Mouse (Mus musculus): Measurements from ENCODE around the gene Myo5a.

Myo5a gene

GRCm38 (mm10) chr9:75071706-75072192 lies 934 bp downstream of the Myo5a start:
- DNase-seq (ENCODE audit: low read depth, low spot score), result peak; percentile 48

- peak; percentile 5 for DNase-seq (ENCODE audit: low read depth, low spot score)
These were observed 1.5 kb downstream of the Myo5a start for GRCm38 (mm10) chr9:75072361-75072760.

GRCm38 (mm10) chr9:75077191-75077590 lies 6.4 kb downstream of the Myo5a start:
- no peak for DNase-seq (ENCODE audit: low read depth, low spot score)

GRCm38 (mm10) chr9:75085242-75085824 lies 14.5 kb downstream of the Myo5a start:
- no peak for DNase-seq (ENCODE audit: low read depth, low spot score)

- DNase-seq (ENCODE audit: low read depth, low spot score), result no peak
These were observed 17.0 kb downstream of the Myo5a start for GRCm38 (mm10) chr9:75087823-75088222.

GRCm38 (mm10) chr9:75089285-75089684 lies 18.5 kb downstream of the Myo5a start:
- no peak for DNase-seq (ENCODE audit: low read depth, low spot score)

- DNase-seq (ENCODE audit: low read depth, low spot score), result no peak
These were observed 21.3 kb downstream of the Myo5a start for GRCm38 (mm10) chr9:75092134-75092533.

GRCm38 (mm10) chr9:75094762-75095161 lies 23.9 kb downstream of the Myo5a start:
- no peak for DNase-seq (ENCODE audit: low read depth, low spot score)

- DNase-seq (ENCODE audit: low read depth, low spot score), result no peak
These were observed 28.1 kb downstream of the Myo5a start for GRCm38 (mm10) chr9:75098937-75099336.

GRCm38 (mm10) chr9:75100157-75100781 lies 29.5 kb downstream of the Myo5a start:
- DNase-seq (ENCODE audit: low read depth, low spot score), result no peak

GRCm38 (mm10) chr9:75102131-75102530 lies 31.3 kb downstream of the Myo5a start:
- no peak for DNase-seq (ENCODE audit: low read depth, low spot score)

GRCm38 (mm10) chr9:75116571-75117177 lies 45.9 kb downstream of the Myo5a start:
- no peak for DNase-seq (ENCODE audit: low read depth, low spot score)

- no peak for DNase-seq (ENCODE audit: low read depth, low spot score)
These were observed 50.3 kb downstream of the Myo5a start for GRCm38 (mm10) chr9:75121126-75121525.

GRCm38 (mm10) chr9:75124201-75124721 lies 53.4 kb downstream of the Myo5a start:
- DNase-seq (ENCODE audit: low read depth, low spot score), result no peak

- DNase-seq (ENCODE audit: low read depth, low spot score), result no peak
These were observed 59.7 kb downstream of the Myo5a start for GRCm38 (mm10) chr9:75130553-75130952.

GRCm38 (mm10) chr9:75146911-75147310 lies 76.1 kb downstream of the Myo5a start:
- no peak for DNase-seq (ENCODE audit: low read depth, low spot score)

- DNase-seq (ENCODE audit: low read depth, low spot score), result no peak
These were observed 89.7 kb downstream of the Myo5a start for GRCm38 (mm10) chr9:75160525-75160924.

- DNase-seq (ENCODE audit: low read depth, low spot score), result no peak
These were observed 92.8 kb downstream of the Myo5a start for GRCm38 (mm10) chr9:75163650-75164049.

GRCm38 (mm10) chr9:75171721-75172120 lies 100.9 kb downstream of the Myo5a start:
- no peak for DNase-seq (ENCODE audit: low read depth, low spot score)

GRCm38 (mm10) chr9:75187646-75188260 lies 116.9 kb downstream of the Myo5a start:
- DNase-seq (ENCODE audit: low read depth, low spot score), result no peak

- no peak for DNase-seq (ENCODE audit: low read depth, low spot score)
These were observed 123.0 kb downstream of the Myo5a start for GRCm38 (mm10) chr9:75193858-75194257.

- no peak for DNase-seq (ENCODE audit: low read depth, low spot score)
These were observed 125.5 kb downstream of the Myo5a start for GRCm38 (mm10) chr9:75196335-75196734.

Data from CD4-positive helper T cell, adult 2 months (primary cell).